Mouse (Mus musculus) hindbrain, embryonic 13.5 days (tissue): ENCODE results near the gene Marco. TPM values are rescaled to one million over a fixed set of nuclear protein-coding genes. Genes with fewer than 3 reads are reported as not detected.

Experiments used
- ATAC-seq: fragments of 200-750 bp; cut with Nextera tagmentation; 2 replicates; pipeline ENCODE4 v1.8.0; 2017; ENCODE audit warnings: moderate TSS enrichment; ENCODE audit not compliant: low FRiP score
- H3K27ac ChIP-seq: fragments of 300-500 bp; sonication (generic); 2 replicates; pipeline ENCODE4 v1.5.1; 2015; ENCODE audit warnings: inconsistent platforms, mild to moderate bottlenecking, moderate library complexity
- H3K27me3 ChIP-seq: fragments of 300-500 bp; sonication (generic); 2 replicates; pipeline ENCODE4 v1.6.1; 2015; ENCODE audit warnings: mild to moderate bottlenecking, inconsistent platforms
- H3K36me3 ChIP-seq: fragments of 300-500 bp; sonication (generic); 2 replicates; pipeline ENCODE4 v1.6.1; 2015; ENCODE audit warnings: mild to moderate bottlenecking, inconsistent platforms
- H3K4me1 ChIP-seq: fragments of 300-500 bp; sonication (generic); replicated peaks from 2 replicates; pipeline ENCODE4 v1.6.1; 2015; ENCODE audit warnings: inconsistent platforms
- H3K4me2 ChIP-seq: fragments of 300-500 bp; sonication (generic); 2 replicates; pipeline ENCODE4 v1.6.1; 2015; ENCODE audit warnings: inconsistent platforms, mild to moderate bottlenecking, moderate library complexity
- H3K4me3 ChIP-seq: fragments of 300-500 bp; sonication (generic); 2 replicates; pipeline ENCODE4 v1.5.1; 2015; ENCODE audit warnings: mild to moderate bottlenecking, inconsistent platforms
- H3K9ac ChIP-seq: fragments of 300-500 bp; sonication (generic); 2 replicates; pipeline ENCODE4 v1.6.1; 2015; ENCODE audit warnings: mild to moderate bottlenecking, inconsistent platforms
- H3K9me3 ChIP-seq: fragments of 300-500 bp; sonication (generic); 2 replicates; pipeline ENCODE4 v1.6.1; 2016; ENCODE audit warnings: inconsistent platforms
- WGBS: fragments of 180-500 bp; shearing (Covaris S2); methylation state at CpG from one replicate; pipeline ENCODE4 v1.1.7; 2015; 5-methylcytosine and 5-hydroxymethylcytosine counted together
- polyA plus RNA-seq: library from polyadenylated mRNA; unstranded; fragments of >200 nt; fragmentation: Nextera tagmentation; extraction: Ambion mirVana; gene quantifications from 2 replicates; pipeline ENCODE4 v1.2.1, GENCODE M21; 2015

Gene Marco
- polyA plus RNA-seq, 1 experiment from 2014 or later, result 0.08 TPM

DNA sequence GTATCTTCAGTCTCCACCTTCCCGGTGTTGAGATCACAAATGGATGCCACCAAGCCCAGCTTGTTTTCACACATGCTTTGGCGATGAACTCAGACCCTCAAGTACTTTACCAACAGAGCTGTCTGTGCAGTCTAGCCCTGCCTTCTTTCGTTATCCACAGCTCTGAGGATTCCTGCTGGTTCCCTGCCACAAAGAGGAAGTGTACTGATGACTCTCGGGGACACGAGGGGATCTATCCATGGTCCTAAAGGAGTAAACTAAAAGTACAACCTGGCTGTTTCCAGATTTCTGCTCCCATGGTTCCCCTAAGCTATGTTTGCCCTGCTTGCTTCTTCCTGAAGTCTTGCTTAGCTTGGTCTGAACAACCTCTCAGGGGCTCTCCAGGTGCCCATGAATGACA lies 23.9 kb downstream of the Marco start:
- Histone ChIP-seq H3K9ac (no peak overlapping the region), H3K9me3 (no peaks in the 10 kb centered on the region), H3K4me1 (no peaks in the 10 kb centered on the region), H3K4me3 (no peak overlapping the region), H3K36me3 (no peaks in the 10 kb centered on the region), H3K27ac (no peak overlapping the region), H3K4me2 (no peak overlapping the region), H3K27me3 (no peaks in the 10 kb centered on the region)
- ATAC-seq, result no peak
- WGBS, result 38% methylated on average over 5 of the region's 5 CpGs

DNA sequence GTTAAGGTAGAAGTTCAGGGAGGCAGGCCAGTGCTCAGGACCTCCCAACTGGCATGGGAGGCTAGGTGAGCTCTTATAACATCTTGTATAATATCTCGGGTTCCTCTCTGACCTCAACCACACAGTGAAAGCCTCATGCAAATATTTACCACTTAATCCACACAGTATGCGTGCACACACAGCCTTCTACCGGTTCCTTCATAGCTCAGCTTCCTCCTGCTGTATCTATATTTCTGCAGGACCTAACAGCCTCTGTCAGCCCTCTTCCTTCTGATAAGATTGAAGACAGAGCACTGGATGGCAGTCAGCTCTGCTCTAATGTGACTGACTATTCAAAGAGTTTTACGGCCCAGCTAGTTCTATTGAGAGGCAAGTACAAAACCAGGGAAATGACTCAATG lies 30.0 kb downstream of the Marco start:
- no peaks in the 10 kb centered on the region for H3K27me3 ChIP-seq
- WGBS, result 77% methylated on average over 4 of the region's 4 CpGs
- H3K36me3 ChIP-seq, result no peaks in the 10 kb centered on the region
- H3K9ac ChIP-seq, result no peak overlapping the region
- H3K27ac ChIP-seq, result no peak overlapping the region
- H3K4me2 ChIP-seq, result no peak overlapping the region
- H3K4me3 ChIP-seq, result no peak overlapping the region
- no peaks in the 10 kb centered on the region for H3K4me1 ChIP-seq
- no peak for ATAC-seq
- H3K9me3 ChIP-seq, result no peaks in the 10 kb centered on the region

DNA sequence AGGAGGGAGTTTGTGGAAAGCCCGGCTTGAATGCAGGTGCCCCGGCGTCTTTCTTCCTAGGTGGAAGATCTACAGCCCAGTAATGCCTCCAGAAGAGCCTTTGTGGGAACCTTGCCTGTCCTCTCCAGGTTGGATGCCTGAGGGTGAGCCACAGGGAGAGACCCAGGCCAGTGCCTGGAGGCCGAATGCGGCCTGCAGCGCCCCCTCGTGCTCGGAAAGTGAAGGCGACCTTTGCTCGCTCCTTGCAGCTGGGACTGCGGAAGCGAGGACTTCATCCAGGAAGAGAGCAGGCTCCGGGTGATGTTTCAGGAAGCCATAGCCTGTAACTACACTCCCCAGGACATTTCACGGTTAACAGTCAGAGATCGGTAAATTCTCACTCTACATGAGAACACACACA lies 35.9 kb downstream of the Marco start:
- Histone ChIP-seq H3K4me2 (no peak overlapping the region), H3K36me3 (no peaks in the 10 kb centered on the region), H3K27me3 (peaks cover 18% of the 10 kb centered on the region; the same call in 1 of the 2 replicates), H3K27ac (no peak overlapping the region), H3K9me3 (no peaks in the 10 kb centered on the region), H3K4me3 (no peak overlapping the region), H3K9ac (no peak overlapping the region), H3K4me1 (peaks cover 11% of the 10 kb centered on the region; the same call in 1 of the 2 replicates)
- ATAC-seq, result no peak
- WGBS, result 20% methylated on average over 15 of the region's 15 CpGs

DNA sequence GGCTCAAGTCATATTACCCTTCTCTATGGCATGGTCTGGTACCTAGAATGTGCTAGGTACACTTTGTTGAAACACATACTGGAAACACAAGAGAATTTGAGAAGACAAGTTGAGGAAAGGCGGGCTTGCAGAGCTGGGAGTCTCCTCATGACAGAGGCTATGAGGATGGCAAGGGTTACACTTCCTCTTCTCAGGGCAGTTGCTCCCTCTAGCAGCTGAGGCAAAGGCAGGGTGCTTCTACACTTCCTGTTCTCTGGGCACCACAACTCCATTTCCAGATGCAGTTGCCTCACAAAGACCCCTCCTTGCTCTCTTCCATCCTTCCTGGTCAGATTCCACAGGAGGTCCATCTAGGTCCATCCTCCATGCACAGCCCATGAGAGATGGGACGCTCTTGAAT lies 37.5 kb downstream of the Marco start:
- no peak for ATAC-seq
- H3K4me3 ChIP-seq, result no peak overlapping the region
- H3K27me3 ChIP-seq, result peaks cover 18% of the 10 kb centered on the region; the same call in 1 of the 2 replicates
- H3K9me3 ChIP-seq, result no peaks in the 10 kb centered on the region
- peaks cover 11% of the 10 kb centered on the region; the same call in 1 of the 2 replicates for H3K4me1 ChIP-seq
- no peaks in the 10 kb centered on the region for H3K36me3 ChIP-seq
- no peak overlapping the region for H3K4me2 ChIP-seq
- H3K9ac ChIP-seq, result no peak overlapping the region
- 97% methylated on average over 2 of the region's 2 CpGs for WGBS
- H3K27ac ChIP-seq, result no peak overlapping the region

DNA sequence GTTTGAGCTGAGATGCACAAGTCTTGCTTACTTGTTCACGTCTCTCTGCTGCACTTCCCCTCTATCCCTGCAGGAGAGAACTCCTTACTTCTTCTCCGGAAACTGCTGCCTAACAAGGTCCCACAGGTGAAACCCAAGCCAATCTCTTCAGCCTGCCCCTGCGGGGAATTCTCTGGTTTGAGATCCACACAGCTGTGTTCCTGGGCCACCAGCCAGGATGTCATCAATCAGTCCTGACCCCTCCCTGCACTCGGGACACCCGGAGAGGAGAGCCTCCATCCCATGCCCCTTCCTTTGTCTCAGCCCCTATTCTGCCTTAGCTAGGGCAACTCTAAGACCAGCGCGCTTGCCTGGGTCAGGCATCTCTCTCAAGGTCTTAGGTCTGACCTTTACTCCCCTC lies 38.1 kb downstream of the Marco start:
- H3K4me2 ChIP-seq, result no peak overlapping the region
- H3K9me3 ChIP-seq, result no peaks in the 10 kb centered on the region
- no peak overlapping the region for H3K4me3 ChIP-seq
- peaks cover 18% of the 10 kb centered on the region; the same call in 1 of the 2 replicates for H3K27me3 ChIP-seq
- H3K27ac ChIP-seq, result no peak overlapping the region
- H3K36me3 ChIP-seq, result no peaks in the 10 kb centered on the region
- WGBS, result 2% methylated on average over 7 of the region's 7 CpGs
- ATAC-seq, result no peak
- H3K4me1 ChIP-seq, result peaks cover 14% of the 10 kb centered on the region; the same call in 1 of the 2 replicates
- H3K9ac ChIP-seq, result no peak overlapping the region

- no peak overlapping the region for H3K4me2 ChIP-seq
- H3K27me3 ChIP-seq, result no peaks in the 10 kb centered on the region
- no peak overlapping the region for H3K4me3 ChIP-seq
- H3K9ac ChIP-seq, result no peak overlapping the region
- H3K4me1 ChIP-seq, result peaks cover 13% of the 10 kb centered on the region
- no peak overlapping the region for H3K27ac ChIP-seq
- WGBS, result 26% methylated on average over 6 of the region's 6 CpGs
- H3K9me3 ChIP-seq, result no peaks in the 10 kb centered on the region
- peak; percentile 40; the same call in 1 of the 2 replicates for ATAC-seq
- no peaks in the 10 kb centered on the region for H3K36me3 ChIP-seq
Observed at GRCm38 (mm10) chr1:120459032-120459431, 45.8 kb downstream of the Marco start.

DNA sequence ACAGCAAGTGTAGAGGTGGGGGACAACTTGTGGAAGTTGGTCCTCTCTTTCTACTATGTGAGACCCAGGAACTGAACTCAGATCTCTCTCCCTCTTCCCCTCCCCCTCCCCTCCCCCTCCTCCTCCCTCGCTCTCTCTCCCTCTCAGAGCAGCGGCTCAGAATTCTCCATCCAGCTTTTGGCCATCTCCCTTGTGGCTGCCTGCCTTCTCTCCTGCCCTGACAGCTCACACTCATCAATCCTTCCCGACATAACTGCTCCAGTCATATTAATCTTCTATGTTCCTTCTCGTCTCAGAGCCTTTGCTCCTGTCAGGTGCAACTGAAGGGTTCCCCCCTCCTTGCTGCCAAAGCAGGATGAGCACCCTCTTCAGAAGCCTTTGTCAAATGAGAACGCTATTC lies 46.3 kb downstream of the Marco start:
- H3K36me3 ChIP-seq, result no peaks in the 10 kb centered on the region
- H3K27me3 ChIP-seq, result no peaks in the 10 kb centered on the region
- no peak overlapping the region for H3K4me3 ChIP-seq
- H3K9me3 ChIP-seq, result no peaks in the 10 kb centered on the region
- peaks cover 13% of the 10 kb centered on the region for H3K4me1 ChIP-seq
- no peak overlapping the region for H3K4me2 ChIP-seq
- ATAC-seq, result peak; percentile 54
- WGBS, result 13% methylated on average over 5 of the region's 5 CpGs
- no peak overlapping the region for H3K9ac ChIP-seq
- 0 out of 2 replicates have a peak overlapping the region, but pooled peaks have one; percentile 8 for H3K27ac ChIP-seq

DNA sequence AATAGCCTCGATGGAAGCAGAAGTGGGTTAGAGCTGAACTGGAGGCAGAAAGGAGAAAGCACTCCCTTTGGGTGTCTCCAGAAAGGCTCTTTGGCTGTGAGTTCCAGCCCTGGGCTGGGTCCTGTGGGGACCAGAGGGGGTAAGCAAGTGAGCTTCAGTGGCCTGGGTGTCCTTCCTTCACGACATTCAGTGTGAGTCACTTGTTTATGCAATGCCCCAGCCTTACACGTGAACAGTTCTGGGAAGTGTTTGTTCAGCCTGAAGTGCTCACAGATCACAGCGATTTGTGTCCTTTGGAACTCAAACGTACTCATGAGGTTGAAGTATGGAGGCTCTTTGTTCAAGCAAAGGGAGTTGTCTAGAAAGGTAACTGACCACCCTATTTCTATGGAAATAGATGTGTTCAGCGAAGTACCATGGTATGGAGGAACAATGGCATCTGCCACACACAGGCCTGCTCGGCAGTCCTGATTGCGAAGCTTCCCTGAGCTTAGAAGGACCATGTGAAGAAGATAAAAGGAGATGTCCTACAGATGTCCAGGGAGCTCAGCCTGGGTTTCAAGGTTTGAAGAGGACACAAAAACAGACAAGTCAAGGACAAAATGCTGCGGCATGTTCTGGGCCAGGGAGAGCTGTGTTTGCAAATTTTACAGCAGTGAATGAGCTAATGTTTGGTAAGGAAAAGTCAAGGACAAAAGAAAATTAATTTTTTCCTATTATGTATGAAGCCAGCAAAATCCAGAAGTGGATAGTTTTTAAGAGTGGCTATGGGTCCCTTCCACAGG lies 53.1 kb downstream of the Marco start:
- Histone ChIP-seq H3K9ac (no peak overlapping the region), H3K27me3 (no peaks in the 10 kb centered on the region), H3K36me3 (no peaks in the 10 kb centered on the region), H3K4me1 (no peaks in the 10 kb centered on the region), H3K27ac (no peak overlapping the region), H3K4me3 (no peak overlapping the region), H3K4me2 (no peak overlapping the region), H3K9me3 (no peaks in the 10 kb centered on the region)
- 83% methylated on average over 9 of the region's 9 CpGs for WGBS
- no peak for ATAC-seq

DNA sequence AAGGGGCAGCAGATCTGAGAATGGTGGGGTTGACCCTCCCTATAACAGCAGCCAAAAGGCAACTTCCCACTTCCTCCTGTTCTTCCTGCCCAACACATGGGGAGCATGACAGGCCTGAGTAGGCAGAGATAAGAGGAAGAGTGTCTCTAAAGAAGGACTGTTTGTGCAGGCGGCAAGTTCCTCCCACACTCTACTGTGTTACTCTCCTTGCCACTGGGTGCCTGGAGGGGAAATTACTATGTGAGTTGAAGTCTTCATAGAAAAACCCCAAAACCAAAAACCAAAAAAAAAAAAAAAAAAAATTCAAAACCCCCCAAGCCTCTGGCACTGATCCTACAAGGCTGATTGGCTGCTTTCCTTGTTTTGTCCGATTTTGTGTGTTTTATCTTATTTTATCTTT lies 55.2 kb downstream of the Marco start:
- Histone ChIP-seq H3K27ac (no peak overlapping the region), H3K27me3 (no peaks in the 10 kb centered on the region), H3K9me3 (no peaks in the 10 kb centered on the region), H3K4me1 (no peaks in the 10 kb centered on the region), H3K9ac (no peak overlapping the region), H3K36me3 (no peaks in the 10 kb centered on the region), H3K4me2 (no peak overlapping the region), H3K4me3 (no peak overlapping the region)
- 78% methylated on average over 2 of the region's 2 CpGs for WGBS
- no peak for ATAC-seq

DNA sequence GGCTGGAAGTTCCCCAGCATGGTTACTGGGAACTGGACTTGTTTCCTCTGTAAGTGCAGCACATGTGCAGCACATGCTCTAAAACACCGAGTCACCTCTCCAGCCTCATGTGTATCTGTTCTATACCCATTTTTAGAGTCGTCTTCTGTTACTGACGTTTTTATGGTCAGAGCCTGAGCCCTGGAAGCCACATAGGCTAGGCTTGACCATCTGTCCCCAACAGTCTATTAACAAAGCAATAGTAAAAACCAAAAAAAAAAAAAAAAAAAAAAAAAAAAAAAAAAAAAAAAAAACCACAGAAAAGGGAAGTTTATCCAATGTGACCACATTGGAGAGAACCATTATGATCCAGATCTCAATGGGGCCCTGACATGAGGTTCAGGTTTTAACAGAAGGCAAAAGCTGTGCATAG lies 61.6 kb downstream of the Marco start:
- no peak overlapping the region for H3K4me3 ChIP-seq
- H3K27me3 ChIP-seq, result 0 out of 2 replicates have a peak, but pooled peaks cover 4% of the 10 kb centered on the region
- 81% methylated on average over 3 of the region's 3 CpGs for WGBS
- no peak for ATAC-seq
- H3K36me3 ChIP-seq, result no peaks in the 10 kb centered on the region
- no peak overlapping the region for H3K27ac ChIP-seq
- no peaks in the 10 kb centered on the region for H3K4me1 ChIP-seq
- H3K4me2 ChIP-seq, result no peak overlapping the region
- no peaks in the 10 kb centered on the region for H3K9me3 ChIP-seq
- H3K9ac ChIP-seq, result no peak overlapping the region

GRCm38 (mm10) chr1:120441587-120441986 lies 63.2 kb downstream of the Marco start:
- 18% methylated on average over 2 of the region's 2 CpGs for WGBS
- H3K36me3 ChIP-seq, result no peaks in the 10 kb centered on the region
- H3K4me2 ChIP-seq, result no peak overlapping the region
- 0 out of 2 replicates have a peak, but pooled peaks cover 4% of the 10 kb centered on the region for H3K27me3 ChIP-seq
- no peaks in the 10 kb centered on the region for H3K9me3 ChIP-seq
- H3K4me1 ChIP-seq, result no peaks in the 10 kb centered on the region
- H3K27ac ChIP-seq, result no peak overlapping the region
- H3K4me3 ChIP-seq, result no peak overlapping the region
- H3K9ac ChIP-seq, result no peak overlapping the region
- no peak for ATAC-seq

DNA sequence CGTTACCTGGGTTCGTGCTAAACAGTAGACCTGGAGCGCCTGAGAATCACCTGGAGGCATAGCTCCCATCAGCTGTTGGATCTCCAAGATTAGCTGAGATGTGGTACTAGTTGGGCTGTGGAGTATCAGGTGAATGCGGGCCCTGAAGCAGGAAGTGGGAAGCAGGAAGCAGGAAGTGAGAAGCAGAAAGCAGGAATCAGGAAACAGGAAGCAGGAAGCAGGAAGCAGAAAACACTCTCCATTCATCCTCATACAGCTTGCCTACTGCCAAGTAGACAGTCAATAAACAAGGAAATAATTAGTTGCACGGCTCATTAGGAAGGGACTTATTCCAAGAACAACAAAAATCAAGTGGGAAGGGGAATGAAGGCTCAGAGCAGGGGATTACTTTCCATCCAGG lies 69.2 kb downstream of the Marco start:
- Histone ChIP-seq H3K27me3 (no peaks in the 10 kb centered on the region), H3K36me3 (no peaks in the 10 kb centered on the region), H3K9ac (no peak overlapping the region), H3K4me3 (no peak overlapping the region), H3K27ac (no peak overlapping the region), H3K4me1 (no peaks in the 10 kb centered on the region), H3K4me2 (no peak overlapping the region), H3K9me3 (no peaks in the 10 kb centered on the region)
- whole genome bisulfite sequencing, result 91% methylated on average over 5 of the region's 5 CpGs
- no peak for ATAC-seq

- Histone ChIP-seq H3K27me3 (no peaks in the 10 kb centered on the region), H3K4me3 (no peak overlapping the region), H3K4me2 (no peak overlapping the region), H3K4me1 (peaks cover under 1% of the 10 kb centered on the region; the same call in 1 of the 2 replicates), H3K27ac (no peak overlapping the region), H3K36me3 (no peaks in the 10 kb centered on the region), H3K9me3 (no peaks in the 10 kb centered on the region), H3K9ac (no peak overlapping the region)
- 87% methylated on average over 5 of the region's 5 CpGs for WGBS
- no peak for ATAC-seq
Observed at GRCm38 (mm10) chr1:120430171-120430570, 74.7 kb downstream of the Marco start.
